Mouse (Mus musculus) ZHBTc4 (cell line): ENCODE data around the gene Psmb1.
A peak's percentile ranks its signal among the peaks of the same experiment; 100 is the strongest.

Experiments used
- DNase-seq: peaks from one replicate; pipeline ENCODE4 v3.0.0-alpha.2; 2011; ENCODE audit warnings: low read depth, low spot score

Psmb1 gene

DNA sequence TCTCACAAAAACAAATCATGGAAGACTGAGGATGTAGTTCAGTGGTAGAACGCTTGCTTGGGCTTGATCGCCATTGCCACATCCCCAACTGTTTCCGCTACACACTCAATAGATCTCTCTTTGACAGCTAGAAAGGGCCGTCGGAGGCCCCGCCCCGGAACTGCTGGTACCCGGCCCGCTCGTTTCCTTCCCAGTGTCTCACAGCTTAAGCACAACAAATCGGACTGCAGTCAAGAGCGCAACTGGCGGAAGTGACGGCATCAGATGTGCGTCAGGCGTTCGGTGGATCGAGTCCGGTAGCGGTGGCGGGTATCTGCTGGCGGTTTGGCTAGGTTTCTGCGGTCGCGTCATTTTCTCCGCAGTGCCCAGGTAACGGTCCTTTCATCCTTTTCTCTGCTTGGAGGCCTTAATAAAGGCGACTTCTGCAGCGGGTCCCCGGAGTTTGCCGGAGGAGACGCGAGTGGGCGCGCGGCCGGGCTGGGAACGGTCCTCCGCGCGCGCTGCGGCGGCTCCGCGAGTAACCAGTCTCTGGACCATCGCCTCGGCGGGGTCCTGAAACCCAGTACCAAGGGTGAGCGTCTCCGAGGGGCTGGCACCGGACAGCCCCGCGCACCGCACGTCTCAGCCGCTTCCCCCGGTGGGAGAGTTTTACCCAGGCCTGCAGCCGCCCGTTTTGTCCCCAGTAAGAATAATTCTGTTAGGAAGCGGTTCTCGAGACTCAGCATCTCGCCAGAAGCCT is at the start of gene Psmb1, which contains the start of gene Tbp:
Gene Psmb1 (minus strand): TSS at position 96 of the 739 bp plus-strand sequence.
Gene Tbp (plus strand): TSS at position 233 of the 739 bp plus-strand sequence.
- peak; percentile 99 for DNase-seq

DNA sequence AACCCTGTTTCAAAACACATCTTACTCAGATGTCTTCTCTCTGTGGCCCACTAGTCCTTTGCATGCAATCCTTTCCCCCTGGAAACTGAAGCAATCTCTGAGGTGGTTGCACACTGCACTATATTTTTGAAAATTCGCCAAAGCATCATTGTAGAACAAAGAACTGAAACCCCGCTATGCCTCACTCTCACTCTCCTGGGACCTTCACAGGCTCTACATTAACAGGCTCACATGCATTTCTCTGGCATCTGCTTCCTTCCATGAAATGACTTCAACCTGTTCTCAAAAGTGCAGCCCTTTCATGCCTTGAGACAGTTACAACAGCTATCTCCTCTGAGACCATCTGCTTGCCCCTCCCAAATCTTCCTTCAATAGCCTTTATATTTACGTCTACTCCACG is 46.9 kb upstream of the Psmb1 start:
- no peak for DNase-seq

- DNase-seq, result peak; percentile 64
Measured at GRCm38 (mm10) chr17:15543868-15544267, 44.3 kb upstream of the Psmb1 start.

DNA sequence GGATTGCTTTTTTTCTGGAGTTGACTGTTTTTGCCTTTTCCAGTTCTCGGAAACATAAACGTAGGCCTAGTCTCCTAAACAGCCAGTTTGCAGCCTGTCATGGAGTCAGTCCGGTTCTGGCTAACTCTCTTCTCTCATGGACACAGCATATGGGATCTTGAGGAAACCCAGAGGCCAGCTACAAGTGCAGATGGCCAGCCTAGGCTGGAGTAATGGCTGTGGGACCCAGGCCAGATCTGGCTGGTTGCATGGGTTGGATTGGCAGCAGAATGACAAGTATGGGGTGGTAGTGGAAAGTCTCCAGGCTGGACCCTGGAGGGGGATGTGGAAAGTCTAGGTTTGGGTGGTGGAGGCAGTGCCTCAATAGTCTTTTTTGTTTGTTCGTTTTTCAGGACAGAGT is 40.8 kb upstream of the Psmb1 start:
- DNase-seq, result no peak

DNA sequence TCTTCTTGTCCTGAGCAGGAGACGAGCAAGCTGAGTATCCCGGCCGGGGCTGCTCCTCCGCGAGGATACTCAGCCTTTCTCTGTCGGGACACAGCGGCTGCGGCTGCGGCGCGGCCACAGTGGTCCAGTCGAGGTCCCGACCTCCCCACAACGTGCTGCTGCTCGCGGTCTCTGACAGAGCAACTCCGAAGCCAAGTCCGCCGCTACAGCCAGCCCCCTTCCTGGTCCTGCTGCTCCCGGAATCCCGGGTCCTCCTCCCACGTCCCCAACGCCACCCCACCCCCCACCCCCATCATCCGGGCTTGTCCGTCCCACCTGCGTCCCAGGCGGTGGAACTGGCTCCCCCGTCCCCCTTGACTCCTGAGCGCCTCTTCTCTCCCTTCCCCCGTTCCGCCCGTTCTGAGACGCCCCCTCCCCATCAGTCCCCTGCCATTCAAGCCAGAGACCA is 36.9 kb upstream of the Psmb1 start:
- peak; percentile 55 for DNase-seq

- DNase-seq, result no peak
Measured at GRCm38 (mm10) chr17:15535943-15536342, 36.4 kb upstream of the Psmb1 start.

DNA sequence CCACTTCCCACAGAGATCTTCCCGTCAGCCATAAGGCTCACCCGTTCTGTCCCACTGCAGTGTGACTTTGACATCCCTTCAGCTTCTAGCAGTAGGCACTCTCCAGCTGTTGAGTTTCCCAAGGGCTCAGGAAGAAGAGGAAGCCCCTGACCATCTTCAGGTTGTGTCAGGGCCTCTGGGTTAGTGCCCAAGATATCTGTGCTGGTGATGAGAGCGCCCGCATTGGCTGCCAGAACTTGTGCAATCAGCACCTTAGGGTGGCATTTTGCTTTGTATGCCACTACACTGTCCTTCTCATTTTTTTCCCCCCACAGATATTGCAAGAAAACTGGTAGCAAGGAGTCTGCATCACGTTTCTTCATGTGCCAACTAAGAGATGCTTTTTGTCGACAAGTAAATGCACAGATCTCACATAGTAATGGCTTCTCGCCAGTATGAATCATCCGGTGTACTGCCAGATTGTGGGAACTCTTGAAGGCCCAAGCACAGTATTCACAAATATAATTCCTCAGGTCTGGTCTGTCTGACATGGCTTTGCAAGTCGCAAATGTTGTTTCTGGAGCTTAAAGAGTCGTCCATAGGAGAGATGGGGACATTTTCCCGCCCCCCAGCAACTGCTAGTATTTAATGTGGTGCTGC is 35.7 kb upstream of the Psmb1 start:
- DNase-seq, result no peak

DNA sequence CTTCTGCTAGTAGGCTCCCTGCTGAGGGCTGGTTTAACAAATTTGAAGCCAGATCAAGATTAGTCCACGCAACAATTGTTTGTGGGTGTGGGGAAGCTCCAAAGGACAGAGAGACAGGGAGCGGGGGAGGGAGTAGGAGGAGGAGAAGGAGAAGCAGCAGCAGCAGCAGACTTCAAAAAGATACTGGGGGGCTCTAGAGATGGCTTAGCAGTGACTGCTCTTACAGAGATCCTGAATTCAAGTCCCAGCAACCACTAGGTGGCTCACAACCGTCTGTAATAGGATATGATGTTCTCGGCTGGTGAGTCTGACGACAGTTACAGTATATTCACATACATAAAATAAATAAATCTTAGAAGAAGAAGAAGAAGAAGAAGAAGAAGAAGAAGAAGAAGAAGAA is 30.6 kb upstream of the Psmb1 start:
- DNase-seq, result peak; percentile 66

- DNase-seq, result no peak
Measured at GRCm38 (mm10) chr17:15528887-15529286, 29.3 kb upstream of the Psmb1 start.

DNA sequence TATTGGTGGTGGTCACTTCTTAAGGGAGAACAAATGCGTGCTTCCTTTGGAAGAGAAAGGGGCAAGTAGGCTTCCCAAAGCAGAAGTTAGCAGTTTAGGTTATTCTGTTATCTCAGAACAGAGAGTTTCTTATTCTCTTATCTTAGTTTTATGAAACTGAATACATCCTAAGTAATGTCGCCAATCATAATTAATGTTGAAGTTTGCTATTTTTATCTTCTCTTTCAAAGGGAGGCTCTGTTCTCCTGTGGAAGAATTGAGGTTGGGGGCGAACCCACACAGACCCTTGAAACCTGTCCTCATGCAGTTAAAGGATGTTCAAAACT is 28.2 kb upstream of the Psmb1 start:
- DNase-seq, result no peak

GRCm38 (mm10) chr17:15526986-15527810 is 27.6 kb upstream of the Psmb1 start, which contains the start of gene Pdcd2:
Gene Pdcd2, minus strand, starts transcription at chr17:15527301.
- DNase-seq, result peak; percentile 98

DNA sequence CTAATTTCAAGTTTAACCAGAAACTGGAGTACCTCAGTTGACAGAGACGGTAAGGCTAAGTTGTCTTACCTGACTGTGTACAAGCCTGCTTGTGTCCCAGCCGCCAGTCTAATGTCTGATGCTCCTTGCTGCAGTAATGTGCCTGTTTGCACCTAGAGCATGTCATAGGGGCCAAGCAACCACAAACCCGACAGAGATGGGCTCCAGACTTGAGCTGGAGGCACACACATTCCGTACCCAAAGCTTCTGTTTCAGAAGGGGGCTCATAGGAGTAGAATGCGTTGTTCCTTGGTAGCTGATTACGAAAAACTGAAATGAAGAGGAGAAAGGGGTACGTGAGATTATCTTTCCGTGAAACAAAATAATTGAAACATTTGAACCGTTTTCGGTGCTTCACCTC is 26.8 kb upstream of the Psmb1 start:
- peak; percentile 17 for DNase-seq

- DNase-seq, result no peak
Measured at GRCm38 (mm10) chr17:15518766-15519165, 19.2 kb upstream of the Psmb1 start.

DNA sequence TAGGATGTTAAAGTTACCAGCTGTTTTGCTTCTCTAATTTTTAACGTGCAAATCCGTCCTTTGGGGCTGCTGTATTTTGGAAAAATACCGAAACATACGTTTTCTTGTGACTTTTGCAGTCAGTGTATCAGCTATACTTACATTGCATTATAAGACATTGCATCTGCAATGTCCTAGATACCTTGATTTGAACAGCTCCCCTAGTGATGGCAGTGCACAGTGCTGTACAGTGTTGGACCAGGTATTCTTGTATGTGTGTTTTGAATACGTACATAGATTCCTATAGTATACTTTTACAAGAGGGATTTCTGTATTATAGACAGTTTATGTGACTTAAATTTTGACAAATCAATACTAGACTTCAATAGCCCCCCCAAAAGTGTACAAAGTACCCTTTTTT is 18.6 kb upstream of the Psmb1 start:
- no peak for DNase-seq

- peak; percentile 15 for DNase-seq
Measured at GRCm38 (mm10) chr17:15517776-15518175, 18.2 kb upstream of the Psmb1 start.

GRCm38 (mm10) chr17:15510694-15511093 is 11.1 kb upstream of the Psmb1 start:
- no peak for DNase-seq

DNA sequence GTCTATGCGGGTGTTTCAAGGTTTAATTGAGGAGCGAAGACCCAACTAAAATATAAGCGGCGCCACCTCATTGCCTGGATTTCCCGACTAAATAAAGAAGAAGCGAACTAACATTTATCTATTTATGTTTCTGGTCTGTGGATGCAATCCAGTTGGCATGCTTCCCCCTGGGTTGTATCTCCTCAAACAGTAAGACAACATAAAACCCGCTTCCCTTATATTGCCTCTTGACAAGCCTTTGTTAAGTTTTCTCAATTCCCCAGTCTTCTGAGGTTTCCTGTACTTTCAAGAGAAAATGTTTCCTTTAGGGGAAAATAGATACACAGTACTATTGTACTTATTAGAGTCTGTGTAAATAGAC is 818 bp downstream of the Psmb1 start:
- DNase-seq, result no peak

- peak; percentile 97 for DNase-seq
Measured at GRCm38 (mm10) chr17:15497882-15498752, 1.4 kb downstream of the Psmb1 start.

DNA sequence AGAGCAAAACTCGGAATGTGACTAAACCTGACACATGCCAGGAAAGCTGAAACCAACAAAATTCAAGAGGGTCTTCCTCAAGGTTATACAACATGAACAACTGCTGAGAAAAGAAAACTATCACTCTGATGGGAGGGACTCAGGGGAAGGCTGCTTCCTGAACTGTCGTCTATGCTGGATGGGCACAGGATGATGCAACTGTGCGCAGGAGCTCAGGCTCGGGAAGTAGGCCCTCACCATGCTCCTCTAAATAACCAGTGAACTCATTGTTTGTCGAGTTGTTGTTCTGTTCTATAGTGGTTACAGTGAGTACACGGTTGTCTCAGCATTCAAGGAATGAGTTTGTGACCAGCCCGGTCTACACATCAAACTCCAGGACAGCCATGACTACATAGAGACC is 9.0 kb downstream of the Psmb1 start:
- no peak for DNase-seq

GRCm38 (mm10) chr17:15472671-15473070 is 26.9 kb downstream of the Psmb1 start:
- DNase-seq, result peak; percentile 25

GRCm38 (mm10) chr17:15467669-15468068 is 31.9 kb downstream of the Psmb1 start:
- DNase-seq, result peak; percentile 87
